Mouse (Mus musculus) heart, embryonic 11.5 days (tissue): ENCODE measurements around the gene Fam71d. TPM values are rescaled to one million over a fixed set of nuclear protein-coding genes. Genes with fewer than 3 reads are reported as not detected.

Source experiments
- polyA plus RNA-seq: library from polyadenylated mRNA; unstranded; fragments of >200 nt; fragmentation: Nextera tagmentation; extraction: Ambion mirVana; gene quantifications from 2 replicates; pipeline ENCODE4 v1.2.1, GENCODE M21; 2014

Gene Fam71d
- polyA plus RNA-seq, 1 experiment from 2014 or later: not detected

Other genes starting within 250 kb of the Fam71d start
- 19.7 and 24.3 TPM in 2 replicates for gene Mpp5, start 57.4 kb downstream of the Fam71d start, polyA plus RNA-seq
- 94.7 and 108 TPM in 2 replicates for gene Atp6v1d, start 170.1 kb downstream of the Fam71d start, polyA plus RNA-seq
- gene Eif2s1, start 170.3 kb downstream of the Fam71d start, polyA plus RNA-seq: 185 and 205 TPM in 2 replicates
- gene Plek2, start 215.4 kb downstream of the Fam71d start, polyA plus RNA-seq: 10.6 and 13.1 TPM in 2 replicates